Mouse (Mus musculus): ENCODE measurements at regions not wholly inside any gene's neighbourhood (a gene's known extent, or its start where the extent isn't known, plus 50 kb on each side); places are given as distances from the start of the nearest gene placed in this dataset.

- no peak for TF ChIP-seq CTCF (conservative IDR thresholded peaks at IDR 0.05)
- Histone ChIP-seq H3K27ac (no peak overlapping the region), H3K4me3 (no peak overlapping the region)
- no peak for DNase-seq (ENCODE audit: low spot score in 2 of 2)
Measured at GRCm38 (mm10) chr13:100899566-100899965, 66.3 kb upstream of the Slc30a5 start.

DNA sequence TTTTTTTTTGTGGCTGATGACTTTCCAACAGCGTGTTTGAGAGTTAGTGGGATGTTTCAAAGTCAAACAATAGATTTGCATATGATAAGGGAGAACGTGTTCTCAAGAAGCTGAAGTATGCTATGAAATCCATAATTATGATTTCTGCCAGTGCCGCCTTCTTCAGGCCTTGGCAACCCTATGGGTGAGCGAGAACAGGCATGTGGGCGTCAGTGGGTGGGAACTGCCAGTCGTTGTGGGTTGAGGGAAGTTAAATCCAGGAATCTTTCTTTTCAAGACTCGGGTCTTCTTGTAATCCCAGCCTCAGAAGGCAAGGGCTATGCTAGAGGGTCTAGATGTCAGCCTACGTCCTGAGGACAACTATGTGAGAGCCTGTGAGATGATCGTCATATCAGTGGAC lies 60.6 kb upstream of the Slc30a5 start:
- Histone ChIP-seq H3K4me3 (no peak overlapping the region), H3K27ac (no peak overlapping the region)
- DNase-seq (ENCODE audit: low spot score in 2 of 2) = no peak
- no peak for TF ChIP-seq CTCF (conservative IDR thresholded peaks at IDR 0.05)

GRCm38 (mm10) chr13:100893096-100893495 lies 59.9 kb upstream of the Slc30a5 start:
- no peak for TF ChIP-seq CTCF (conservative IDR thresholded peaks at IDR 0.05)
- Histone ChIP-seq H3K4me3 (peak overlapping the region; percentile 49; the same call in 1 of the 2 replicates), H3K27ac (peak overlapping the region; percentile 88)
- no peak for DNase-seq (ENCODE audit: low spot score in 2 of 2)

DNA sequence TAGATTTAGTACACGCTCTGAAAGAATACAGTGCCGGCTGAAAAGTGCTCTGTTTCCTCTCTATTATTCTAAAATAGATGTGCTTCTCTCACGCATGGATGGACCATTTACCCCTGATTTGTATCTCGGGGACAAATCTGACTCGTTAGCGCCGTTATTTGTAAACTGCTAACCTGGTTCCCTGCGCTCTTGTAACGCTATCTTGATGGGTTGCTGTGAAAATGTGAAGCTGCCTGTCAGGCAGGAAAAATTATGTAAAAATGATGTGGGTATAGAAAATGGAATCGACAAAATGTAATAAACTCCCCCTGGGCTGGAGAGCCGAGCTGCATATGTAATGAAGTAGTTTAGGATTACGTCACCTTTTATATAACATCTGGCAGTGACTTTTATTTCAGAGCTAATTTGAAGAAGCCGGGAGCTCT lies 59.4 kb upstream of the Slc30a5 start:
- H3K4me3 ChIP-seq = peak overlapping the region; percentile 49
- peak overlapping the region; percentile 88 for H3K27ac ChIP-seq
- peak; percentile 22 to 51 for DNase-seq (ENCODE audit: low spot score in 2 of 2)
- no peak for TF ChIP-seq CTCF (conservative IDR thresholded peaks at IDR 0.05)

GRCm38 (mm10) chr13:100892204-100892603 lies 59.0 kb upstream of the Slc30a5 start:
- peak; percentile 98 for TF ChIP-seq CTCF (conservative IDR thresholded peaks at IDR 0.05)
- H3K27ac ChIP-seq = peak overlapping the region; percentile 88
- H3K4me3 ChIP-seq = peak overlapping the region; percentile 49
- DNase-seq (ENCODE audit: low spot score in 2 of 2) = peak; percentile 78 to 87

GRCm38 (mm10) chr13:100890457-100890856 lies 57.2 kb upstream of the Slc30a5 start:
- Histone ChIP-seq H3K27ac (peak overlapping the region; percentile 28; the same call in 1 of the 2 replicates), H3K4me3 (no peak overlapping the region)
- no peak for DNase-seq (ENCODE audit: low spot score in 2 of 2)
- no peak for TF ChIP-seq CTCF (conservative IDR thresholded peaks at IDR 0.05)

- H3K27ac ChIP-seq = no peak overlapping the region
- TF ChIP-seq CTCF (conservative IDR thresholded peaks at IDR 0.05) = no peak
- H3K4me3 ChIP-seq = no peak overlapping the region
- no peak for DNase-seq (ENCODE audit: low spot score in 2 of 2)
Measured at GRCm38 (mm10) chr13:100888481-100888880, 55.3 kb upstream of the Slc30a5 start.

GRCm38 (mm10) chr13:100883711-100884110 lies 50.5 kb upstream of the Slc30a5 start:
- Histone ChIP-seq H3K4me3 (no peak overlapping the region), H3K27ac (no peak overlapping the region)
- DNase-seq (ENCODE audit: low spot score in 2 of 2) = no peak
- TF ChIP-seq CTCF (conservative IDR thresholded peaks at IDR 0.05) = no peak
